Mouse (Mus musculus) regulatory T cell (primary cell): ENCODE measurements at regions not wholly inside any gene's neighbourhood (a gene's known extent, or its start where the extent isn't known, plus 50 kb on each side); places are given as distances from the start of the nearest gene placed in this dataset.
"Not testable (repeated sequence)": the region's sequence is repeated elsewhere in the genome, so short reads cannot be mapped to it uniquely, and the experiment has no call there.

Experiments used
- in situ Hi-C: fragments of 300-600 bp; cut with MboI, MseI; formaldehyde crosslinking; loops from one replicate; pipeline ENCODE4 v1.15.1; 2025; ENCODE audit warnings: high pct_unique_total_duplicates

- in situ Hi-C loops: no loop called here
Measured at GRCm38 (mm10) chr1:149129767-149130287, 831.3 kb downstream of the Pla2g4a start.

GRCm38 (mm10) chr1:149129138-149129537, 832.0 kb downstream of the Pla2g4a start:
- in situ Hi-C loops: no loop called here

GRCm38 (mm10) chr1:149127709-149128108, 833.4 kb downstream of the Pla2g4a start:
- in situ Hi-C loops: no loop called here

- in situ Hi-C loops: no loop called here
Measured at GRCm38 (mm10) chr1:149103396-149103795, 857.7 kb downstream of the Pla2g4a start.

GRCm38 (mm10) chr1:149097426-149097825, 863.7 kb downstream of the Pla2g4a start:
- in situ Hi-C loops: no loop called here

GRCm38 (mm10) chr1:149074681-149075080, 886.4 kb downstream of the Pla2g4a start:
- in situ Hi-C loops: no loop called here

- in situ Hi-C loops: no loop called here
Measured at GRCm38 (mm10) chr1:149069570-149069969, 891.5 kb downstream of the Pla2g4a start.

- in situ Hi-C loops: not testable (repeated sequence)
Measured at GRCm38 (mm10) chr1:149063011-149063410, 898.1 kb downstream of the Pla2g4a start.

GRCm38 (mm10) chr1:149038188-149038967, 922.7 kb downstream of the Pla2g4a start:
- in situ Hi-C loops: no loop called here

GRCm38 (mm10) chr1:149028316-149028715, 932.8 kb downstream of the Pla2g4a start:
- in situ Hi-C loops: no loop called here

GRCm38 (mm10) chr1:149021734-149022133, 939.4 kb downstream of the Pla2g4a start:
- in situ Hi-C loops: no loop called here

GRCm38 (mm10) chr1:149021273-149021672, 939.8 kb downstream of the Pla2g4a start:
- in situ Hi-C loops: no loop called here

- in situ Hi-C loops: no loop called here
Measured at GRCm38 (mm10) chr1:149014559-149014958, 946.5 kb downstream of the Pla2g4a start.

- in situ Hi-C loops: no loop called here
Measured at GRCm38 (mm10) chr1:149010767-149011166, 950.3 kb downstream of the Pla2g4a start.

GRCm38 (mm10) chr1:149000092-149000491, 961.0 kb downstream of the Pla2g4a start:
- in situ Hi-C loops: no loop called here

GRCm38 (mm10) chr1:148993586-148993985, 967.5 kb downstream of the Pla2g4a start:
- in situ Hi-C loops: no loop called here

- in situ Hi-C loops: no loop called here
Measured at GRCm38 (mm10) chr1:148977377-148977776, 983.7 kb downstream of the Pla2g4a start.

- in situ Hi-C loops: no loop called here
Measured at GRCm38 (mm10) chr1:148965358-148965757, 995.7 kb downstream of the Pla2g4a start.

- in situ Hi-C loops: no loop called here
Measured at GRCm38 (mm10) chr1:148934366-148934765, 1026.7 kb downstream of the Pla2g4a start.

GRCm38 (mm10) chr1:148924506-148924905, 1036.6 kb downstream of the Pla2g4a start:
- in situ Hi-C loops: no loop called here

- in situ Hi-C loops: no loop called here
Measured at GRCm38 (mm10) chr1:148917062-148917461, 1044.0 kb downstream of the Pla2g4a start.

GRCm38 (mm10) chr1:148912819-148913218, 1048.3 kb downstream of the Pla2g4a start:
- in situ Hi-C loops: no loop called here

GRCm38 (mm10) chr1:148904067-148904466, 1057.0 kb downstream of the Pla2g4a start:
- in situ Hi-C loops: no loop called here
